Mouse (Mus musculus): Measurements from ENCODE around the gene Pglyrp2.

- TF ChIP-seq POLR2A (IDR thresholded peaks at IDR 0.05; ENCODE audit: insufficient read depth, low read length) (no peak), EP300 (IDR thresholded peaks at IDR 0.05; ENCODE audit: insufficient read depth, low read depth, low read length) (no peak)
These were observed 21.0 kb upstream of the Pglyrp2 start for GRCm38 (mm10) chr17:32445016-32445415.
